Mouse (Mus musculus): ENCODE data around the gene Cdr2.
"Not testable (repeated sequence)": the region's sequence is repeated elsewhere in the genome, so short reads cannot be mapped to it uniquely, and the experiment has no call there.

The Cdr2 gene

DNA sequence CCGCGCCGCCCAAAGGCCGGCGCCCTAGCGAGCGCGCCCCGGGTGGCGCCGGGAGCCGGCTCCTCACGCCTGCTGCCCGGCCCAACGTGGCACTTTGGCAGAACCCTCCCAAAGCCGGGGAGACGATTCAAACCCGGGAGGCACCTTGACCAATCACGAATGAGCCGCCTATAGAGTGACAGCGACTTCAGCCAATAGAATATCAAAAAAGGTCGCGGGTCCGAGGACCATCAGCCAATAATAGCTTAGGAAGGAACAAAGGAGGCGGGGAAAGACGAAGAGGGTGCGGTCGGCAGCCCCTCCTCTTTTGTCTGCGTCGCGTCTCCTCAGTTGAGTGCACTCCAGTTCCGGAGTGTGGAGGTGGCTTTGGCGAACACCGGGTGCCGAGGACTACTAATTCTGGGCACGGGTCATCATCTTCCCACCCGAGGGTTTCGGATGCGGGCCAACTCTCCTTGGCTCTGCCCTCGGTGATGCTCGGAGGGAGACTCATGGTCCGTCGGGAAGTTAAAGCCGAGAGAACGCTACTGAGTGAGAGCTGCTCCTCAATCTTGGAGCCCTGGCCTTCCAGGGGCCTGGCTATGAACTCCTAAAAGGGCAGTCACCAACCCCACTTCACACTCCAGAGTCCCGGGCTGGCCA is at the start of gene Cdr2, which contains the start of gene Mfsd13b:
Gene Cdr2, minus strand, starts transcription at position 113 of the 642 bp plus-strand sequence.
Gene Mfsd13b, plus strand, starts transcription at position 310 of the 642 bp plus-strand sequence.
- peak; percentile 93 to 98 for DNase-seq

GRCm38 (mm10) chr7:121029947-121030346 is 47.8 kb upstream of the Cdr2 start:
- not testable (repeated sequence) for DNase-seq

DNA sequence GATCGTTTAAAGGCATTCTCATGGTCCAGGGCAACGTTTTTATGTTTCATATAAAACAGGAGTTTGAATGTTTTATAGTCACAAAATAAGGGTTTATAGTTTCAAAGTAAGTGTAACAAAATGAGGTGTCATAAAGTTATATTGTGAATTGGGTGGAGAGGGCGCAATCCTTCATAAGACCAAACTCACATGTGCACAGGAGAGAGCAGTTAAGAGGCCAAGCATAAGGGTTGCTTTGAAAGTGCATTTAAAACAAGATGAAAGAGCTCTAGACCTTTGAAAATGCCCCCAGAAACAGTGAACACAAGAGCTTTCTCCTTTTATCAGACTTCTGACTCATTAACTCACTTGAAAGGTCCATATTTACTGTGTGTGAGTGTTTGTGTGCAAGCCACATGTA is 44.2 kb upstream of the Cdr2 start:
- no peak for DNase-seq

GRCm38 (mm10) chr7:121025221-121026008 is 43.3 kb upstream of the Cdr2 start:
- no peak for DNase-seq

- DNase-seq, result peak in 1 of 2 experiments; percentile 76
These were observed 38.2 kb upstream of the Cdr2 start for GRCm38 (mm10) chr7:121020277-121020676.

DNA sequence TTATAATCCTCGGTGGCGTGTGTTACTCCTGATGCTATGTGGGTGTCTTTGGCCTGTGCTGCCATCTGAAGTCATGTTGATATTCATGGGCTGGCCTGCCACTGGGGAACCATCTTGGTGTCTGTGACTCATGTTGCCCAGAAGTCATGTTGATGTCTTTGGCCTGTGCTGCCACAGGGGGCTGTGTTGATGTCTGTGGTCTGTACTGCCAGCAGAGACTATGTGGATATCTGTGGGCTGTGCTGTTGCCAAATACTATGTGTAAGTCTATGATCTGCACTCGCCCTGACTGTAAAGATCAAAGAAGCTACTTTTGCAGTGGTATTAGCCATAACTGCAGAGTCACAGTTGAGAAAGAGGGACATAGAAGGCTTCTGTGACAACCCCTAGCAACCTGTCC is 36.7 kb upstream of the Cdr2 start:
- no peak for DNase-seq

GRCm38 (mm10) chr7:121014486-121014885 is 32.4 kb upstream of the Cdr2 start:
- DNase-seq, result no peak

DNA sequence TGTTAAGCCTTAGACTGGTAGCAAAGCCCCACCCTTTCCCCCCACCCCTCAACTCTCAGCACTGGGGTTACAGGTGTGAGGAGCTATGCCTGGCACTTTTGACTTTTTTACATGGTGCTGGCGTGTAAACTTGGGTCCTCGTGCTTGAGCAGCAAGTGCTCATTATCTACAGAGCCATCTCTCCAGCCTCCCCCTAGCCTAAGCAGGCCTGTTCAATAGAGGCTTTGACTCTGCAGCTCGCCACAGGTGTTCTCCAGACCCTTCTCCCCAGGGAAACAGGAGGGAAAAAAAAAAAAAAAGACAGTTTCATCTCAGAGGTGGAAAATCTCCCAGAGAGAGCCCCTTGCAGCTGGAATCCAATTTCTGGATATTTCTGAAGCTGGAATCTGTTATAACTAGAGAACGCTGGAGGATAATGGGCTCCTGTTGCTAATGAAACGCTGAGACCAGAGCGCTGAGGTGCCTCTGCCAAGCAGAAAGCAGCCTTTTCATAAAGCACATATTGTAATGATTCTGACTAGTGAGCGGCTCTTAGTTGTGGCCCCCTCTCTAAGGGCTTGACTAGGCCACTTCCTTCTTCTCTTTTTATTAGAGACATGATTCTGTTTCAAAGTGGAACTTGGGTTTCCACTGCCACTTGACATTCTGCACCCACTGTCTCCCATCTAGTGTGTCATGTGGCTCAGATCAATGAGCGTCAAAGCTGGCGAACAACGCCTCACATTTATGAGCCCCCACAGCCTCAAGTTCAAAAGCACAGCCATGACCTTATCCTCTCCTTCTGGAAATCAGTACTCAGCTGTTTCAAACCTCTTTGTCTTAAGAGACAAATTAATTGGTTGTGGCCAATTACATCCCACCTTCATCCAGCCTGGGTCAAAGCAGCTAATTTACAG is 29.9 kb upstream of the Cdr2 start:
- no peak for DNase-seq

GRCm38 (mm10) chr7:121003793-121004418 is 21.8 kb upstream of the Cdr2 start:
- DNase-seq, result peak; percentile 71 to 91

- no peak for DNase-seq
These were observed 20.4 kb upstream of the Cdr2 start for GRCm38 (mm10) chr7:121002407-121002928.

- DNase-seq, result no peak
These were observed 19.8 kb upstream of the Cdr2 start for GRCm38 (mm10) chr7:121001879-121002278.

- DNase-seq, result no peak
These were observed 18.1 kb upstream of the Cdr2 start for GRCm38 (mm10) chr7:121000065-121000822.

DNA sequence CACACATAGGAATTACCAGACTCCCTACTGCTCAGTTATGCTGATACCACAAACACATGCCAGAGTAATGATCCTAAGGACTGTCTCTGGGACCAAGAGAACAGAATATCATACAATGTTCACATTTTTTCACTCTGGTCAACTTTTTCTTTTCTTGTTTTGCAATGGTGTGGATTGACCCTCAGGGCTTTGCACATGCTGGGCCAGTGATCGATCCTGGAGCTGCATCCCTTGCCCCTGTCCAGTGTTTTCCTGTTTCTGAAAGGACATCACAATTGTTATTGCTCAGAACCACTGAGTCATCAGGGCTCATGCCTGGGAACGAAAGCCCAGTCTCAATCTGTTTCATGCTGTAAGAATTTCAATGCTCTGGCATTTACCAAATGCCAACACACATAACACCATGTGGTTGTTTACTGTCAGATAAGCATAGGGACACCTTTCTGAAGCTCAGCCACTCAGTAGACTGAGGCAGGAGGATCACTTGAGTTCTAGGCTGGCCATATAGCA is 17.0 kb upstream of the Cdr2 start:
- no peak for DNase-seq

DNA sequence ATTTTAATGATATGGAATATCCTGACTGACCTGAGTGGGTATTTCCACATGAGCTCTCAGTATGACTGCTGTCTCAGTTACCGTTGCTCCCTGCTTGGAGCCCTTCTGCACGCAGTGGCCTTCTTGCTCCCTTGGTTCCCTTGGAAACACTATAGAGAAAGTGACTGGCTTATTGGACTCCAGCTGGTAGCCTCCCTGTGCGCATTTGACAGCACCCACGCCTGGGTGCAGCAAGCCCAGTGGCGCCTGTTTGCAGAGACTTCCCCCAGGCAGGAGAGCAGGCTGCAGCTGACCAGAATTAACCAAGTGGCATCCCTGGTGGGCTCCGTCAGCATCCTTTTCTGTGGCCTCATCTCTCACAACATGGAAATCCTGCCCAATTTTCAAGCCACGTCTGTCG is 9.1 kb upstream of the Cdr2 start:
- no peak for DNase-seq

- DNase-seq, result no peak
These were observed 856 bp upstream of the Cdr2 start for GRCm38 (mm10) chr7:120982968-120983367.

GRCm38 (mm10) chr7:120980931-120981924 is 884 bp downstream of the Cdr2 start:
- DNase-seq, result peak; percentile 53 to 72

- no peak for DNase-seq
These were observed 2.1 kb downstream of the Cdr2 start for GRCm38 (mm10) chr7:120980041-120980440.

DNA sequence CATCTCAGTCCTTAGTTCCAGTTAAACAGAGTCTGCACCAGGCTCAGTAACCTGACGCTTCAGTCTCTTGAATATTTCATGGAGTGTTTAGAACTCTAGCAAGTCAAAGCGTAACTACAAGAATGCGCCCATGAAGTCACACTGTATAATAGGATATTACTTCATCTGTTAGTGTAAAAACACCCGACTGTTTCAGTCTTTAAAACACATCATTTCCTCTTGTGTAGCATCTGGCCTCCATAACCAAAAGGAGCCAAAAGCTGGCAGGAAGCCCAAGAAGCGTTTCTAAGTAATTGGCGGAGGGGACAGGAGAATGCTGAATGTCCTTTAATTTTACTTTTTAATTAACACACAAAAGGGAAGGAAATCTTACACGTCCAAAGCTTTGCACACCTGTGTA is 5.0 kb downstream of the Cdr2 start:
- DNase-seq, result peak; percentile 53 to 65

DNA sequence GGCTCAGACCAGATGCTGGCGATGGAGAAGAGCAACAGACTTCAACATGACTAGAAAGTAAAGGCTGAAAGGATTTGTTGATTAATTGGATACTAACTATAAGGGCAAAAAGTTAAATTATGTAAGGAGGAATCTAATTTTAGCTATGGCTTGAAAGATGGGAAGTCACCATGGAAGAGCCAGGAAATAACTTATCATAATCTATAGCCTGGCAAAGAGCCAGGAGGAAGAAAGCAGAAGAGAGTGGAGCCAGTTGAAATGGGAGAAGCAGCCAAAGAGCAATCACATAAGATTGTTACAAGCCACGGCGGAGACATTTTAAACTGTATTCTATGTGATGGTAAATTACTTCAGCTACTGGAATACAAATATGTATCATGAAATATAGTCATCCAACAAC is 8.1 kb downstream of the Cdr2 start:
- DNase-seq, result no peak

- peak in 1 of 2 experiments; percentile 26 for DNase-seq
These were observed 9.6 kb downstream of the Cdr2 start for GRCm38 (mm10) chr7:120972471-120972870.

All from kidney, postnatal 36 days (tissue).